Mouse (Mus musculus) gastrocnemius, postnatal 25 days (tissue): Measurements from ENCODE around the gene Aaas. TPM values are rescaled to one million over a fixed set of nuclear protein-coding genes. Genes with fewer than 3 reads are reported as not detected.
A peak's percentile ranks its signal among the peaks of the same experiment; 100 is the strongest.

ENCODE experiments used
- DNase-seq: peaks from one replicate; pipeline ENCODE4 v3.0.0; 2022
- long read RNA-seq, 2 experiments: library from polyadenylated mRNA; stranded (forward); transcript quantifications; one replicate each; pipeline ENCODE4 v2.0.0; 2021
- total RNA-seq, 2 experiments: library from RNA; stranded (reverse); gene quantifications; 1 replicate in 1 of 2; 2 replicates in 1 of 2; pipeline ENCODE4 v1.2.3; 2021

Gene Aaas
- 1 to 10 TPM; 6.0 to 7.5 TPM for total RNA-seq
- long read RNA-seq, experiment 1, partial matches to known transcripts: 0 of 1 reads
- long read RNA-seq, experiment 1, other reads (novel, unspliced or antisense): 0 of 1 reads
- long read RNA-seq, experiment 2, partial matches to known transcripts: 1 of 4 reads
- long read RNA-seq, experiment 2, other reads (novel, unspliced or antisense): 0 of 4 reads

DNA sequence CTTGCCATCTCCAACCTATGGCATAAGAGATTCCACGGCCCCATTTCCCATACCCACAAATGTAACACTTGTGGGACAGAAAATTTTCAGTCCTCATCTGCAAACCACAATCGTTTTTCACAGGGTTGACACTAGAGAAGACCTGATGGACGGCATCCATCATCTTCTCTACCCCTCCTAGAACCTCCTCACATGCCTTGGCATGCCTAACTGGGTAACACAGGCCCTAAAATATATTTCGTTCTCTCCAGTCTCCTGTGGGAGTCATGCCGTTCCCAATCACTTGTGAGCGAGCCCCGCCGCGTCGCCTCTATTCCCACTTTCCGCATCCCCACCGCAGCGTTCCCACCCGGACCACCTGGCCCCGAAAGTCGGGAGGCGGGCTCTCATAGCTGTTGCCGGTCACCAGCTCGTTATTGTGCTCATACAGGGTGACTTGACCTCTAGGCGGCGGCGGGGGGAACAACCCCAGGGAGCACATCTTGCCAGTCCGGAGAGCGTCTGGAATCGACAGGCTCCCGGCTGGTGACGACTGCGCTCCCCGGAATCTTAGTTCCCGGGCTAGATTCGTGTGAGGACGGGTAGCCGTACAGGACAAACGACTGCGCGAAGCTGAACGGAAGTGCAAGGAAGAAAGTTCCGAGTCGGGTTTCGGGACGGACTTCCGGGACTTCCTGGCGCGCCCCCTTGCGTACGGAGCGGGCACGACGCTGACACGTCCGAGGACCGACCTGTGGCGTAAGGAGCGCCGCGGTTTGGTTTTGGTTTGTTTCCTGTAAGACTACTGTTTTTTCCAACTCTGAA is at the start of gene Aaas:
Gene Aaas (minus strand): TSS at position 634 of the 804 bp plus-strand sequence.
- peak; percentile 92 for DNase-seq

DNA sequence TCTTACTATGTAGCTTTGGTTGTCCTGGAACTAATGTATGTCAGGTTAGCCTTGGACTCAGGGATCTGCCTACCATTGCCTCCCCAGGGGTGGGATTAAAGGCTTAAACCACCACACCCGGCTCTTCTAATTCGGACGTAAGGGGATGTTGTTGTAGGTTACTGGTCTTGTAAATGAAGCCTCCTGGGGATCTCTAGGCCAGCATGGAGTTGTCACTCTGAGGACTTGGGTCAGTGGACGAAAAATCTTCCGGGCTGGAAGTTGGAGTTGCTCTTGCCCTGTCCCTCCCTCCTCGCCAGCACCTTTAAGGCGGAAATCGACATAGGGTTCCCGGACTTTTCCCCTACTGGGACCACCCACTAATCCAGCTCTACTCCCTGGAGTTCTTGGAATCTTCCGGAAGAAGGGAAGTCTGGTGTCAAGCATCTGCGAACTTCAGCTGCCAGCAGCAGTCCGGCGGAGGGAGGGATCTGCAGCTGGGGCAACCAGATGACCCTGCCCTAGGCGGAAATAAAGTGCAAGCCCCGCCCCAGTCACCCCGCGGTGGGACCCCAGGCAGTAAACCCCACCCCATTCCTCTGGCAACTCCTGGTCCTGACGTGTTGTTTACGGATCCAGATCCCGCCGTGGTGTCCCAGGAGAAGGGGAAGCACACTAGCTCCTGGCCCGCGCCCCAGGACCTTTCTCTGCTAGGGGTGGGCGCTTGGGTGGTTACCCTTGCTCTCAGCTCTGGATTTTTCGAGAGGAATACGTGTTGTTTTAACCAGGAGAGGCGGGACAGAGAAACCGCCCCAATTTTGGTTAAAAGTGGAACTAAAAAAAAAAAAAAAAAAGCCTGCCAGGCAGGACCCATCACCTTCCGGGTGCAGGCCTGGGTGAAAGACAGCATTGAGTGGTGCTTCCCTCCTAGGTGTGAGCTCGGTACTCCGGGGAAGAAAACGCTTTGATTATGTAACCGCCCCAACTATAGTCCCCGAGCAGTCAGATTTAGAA is 49.0 kb upstream of the Aaas start:
- DNase-seq: peak; percentile 97

DNA sequence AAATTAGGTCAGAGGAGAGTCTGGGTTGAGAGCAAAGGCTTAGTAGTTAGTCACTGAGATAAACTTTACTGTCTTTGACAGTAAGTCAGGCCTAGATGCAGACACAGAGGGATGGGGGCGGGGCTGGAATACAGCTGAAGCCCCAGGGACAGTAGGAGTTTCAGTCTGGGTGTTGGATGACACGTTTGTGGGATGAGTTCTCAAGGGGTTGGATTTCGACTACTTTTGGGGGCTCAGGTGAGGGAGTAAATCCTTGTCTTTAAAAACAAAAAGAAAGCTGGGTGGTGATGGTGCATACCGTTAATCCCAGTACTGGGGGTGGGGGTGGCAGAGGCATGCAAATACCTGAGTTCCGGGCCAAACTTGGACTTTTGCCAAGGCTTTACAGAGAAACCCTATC is 48.1 kb upstream of the Aaas start:
- no peak for DNase-seq

DNA sequence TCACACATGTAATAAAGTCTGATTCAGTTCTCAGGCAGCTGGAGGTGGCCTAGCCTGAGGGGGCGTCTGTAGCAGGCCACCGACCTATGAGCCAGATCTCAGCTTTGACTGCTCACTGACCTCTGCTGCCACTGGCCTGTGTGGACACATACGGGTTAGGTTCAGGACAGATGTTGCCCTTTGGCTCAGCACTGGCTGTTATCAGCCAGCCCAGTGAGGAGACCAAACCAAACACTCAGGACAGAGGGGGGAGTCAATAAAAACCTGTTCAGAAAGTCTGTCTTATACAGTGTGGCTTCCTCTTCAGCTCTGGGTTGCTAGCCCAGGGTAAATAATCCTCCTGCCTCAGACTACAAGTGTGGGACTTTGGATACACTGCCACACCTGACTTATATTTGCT is 44.5 kb upstream of the Aaas start:
- peak; percentile 21 for DNase-seq

DNA sequence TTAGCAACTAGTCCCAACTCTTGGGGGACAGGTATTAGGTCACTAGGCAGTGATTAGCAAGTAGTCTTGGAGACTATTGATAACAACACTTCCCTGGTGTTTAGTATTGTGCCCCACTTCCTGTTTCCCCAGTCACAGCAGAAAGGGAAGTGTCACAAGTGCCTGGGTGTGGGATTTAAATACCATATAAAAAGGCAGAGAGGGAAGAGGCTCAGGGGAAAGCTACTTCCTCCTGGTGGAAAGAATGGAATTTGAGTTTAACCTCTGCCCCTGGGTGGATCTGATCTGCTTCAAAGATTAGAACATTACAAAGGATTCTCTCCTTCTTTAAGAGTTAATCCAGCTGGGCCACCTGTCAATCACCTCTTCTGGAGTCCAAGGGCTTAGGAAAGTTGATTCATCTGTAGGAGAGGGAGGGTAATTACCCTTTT is 43.0 kb upstream of the Aaas start:
- DNase-seq: no peak

DNA sequence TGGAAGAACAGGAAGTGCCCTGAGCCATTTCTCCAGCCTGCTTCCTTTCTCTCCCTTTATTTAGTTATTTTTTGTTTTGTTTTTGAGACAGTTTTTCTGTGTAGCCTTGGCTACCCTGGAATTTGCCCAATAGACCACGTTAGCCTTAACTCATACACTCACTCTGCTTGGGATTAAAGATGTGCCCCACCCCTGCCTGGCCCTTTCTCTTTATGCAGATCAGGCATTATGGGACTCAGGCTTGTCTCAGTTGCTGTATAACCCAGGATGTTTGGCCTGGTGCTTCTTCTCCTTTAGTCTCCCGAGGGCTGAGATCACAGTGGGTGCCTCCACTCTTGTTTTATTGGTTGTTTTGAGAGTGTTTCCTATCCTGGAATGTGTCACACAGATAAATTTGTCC is 41.9 kb upstream of the Aaas start:
- no peak for DNase-seq

DNA sequence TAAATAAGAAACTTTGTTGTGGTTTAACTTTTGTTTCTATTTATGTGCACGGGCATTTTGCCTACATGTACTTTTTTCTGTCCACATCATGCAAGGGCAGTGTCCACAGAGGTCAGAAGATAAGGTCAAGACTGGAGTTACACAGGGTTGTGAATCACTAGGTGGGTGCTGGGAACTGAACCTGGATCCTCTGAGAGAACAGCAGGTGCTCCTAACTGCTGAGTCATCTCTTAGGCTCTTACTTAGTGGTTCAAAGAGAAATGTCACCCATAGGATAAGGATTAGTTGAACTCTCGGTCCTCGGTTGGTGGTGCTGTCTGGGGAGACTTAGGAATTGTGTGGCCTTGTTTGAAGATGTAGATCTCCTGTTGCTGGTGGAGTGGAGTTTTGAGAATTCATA is 38.4 kb upstream of the Aaas start:
- no peak for DNase-seq

DNA sequence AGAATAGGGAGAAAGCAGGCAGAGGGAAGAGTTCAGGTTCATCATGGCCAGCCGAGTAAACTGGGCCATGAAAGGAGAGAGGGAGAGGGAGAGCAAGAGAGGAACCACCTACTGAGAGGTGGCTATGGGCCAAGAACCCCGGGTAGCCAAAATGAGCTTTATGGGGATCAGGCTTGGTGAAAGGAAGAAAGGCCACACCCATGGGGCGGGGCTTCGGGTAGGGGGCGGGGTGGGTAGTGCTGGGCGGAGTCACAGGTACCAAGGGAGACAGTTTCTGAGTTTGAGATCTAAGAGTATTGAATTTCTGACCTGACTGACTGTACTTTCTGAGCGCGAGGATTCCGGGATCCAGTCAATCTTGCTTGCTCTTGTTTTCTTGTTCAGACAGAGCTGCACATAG is 36.1 kb upstream of the Aaas start:
- DNase-seq: no peak

DNA sequence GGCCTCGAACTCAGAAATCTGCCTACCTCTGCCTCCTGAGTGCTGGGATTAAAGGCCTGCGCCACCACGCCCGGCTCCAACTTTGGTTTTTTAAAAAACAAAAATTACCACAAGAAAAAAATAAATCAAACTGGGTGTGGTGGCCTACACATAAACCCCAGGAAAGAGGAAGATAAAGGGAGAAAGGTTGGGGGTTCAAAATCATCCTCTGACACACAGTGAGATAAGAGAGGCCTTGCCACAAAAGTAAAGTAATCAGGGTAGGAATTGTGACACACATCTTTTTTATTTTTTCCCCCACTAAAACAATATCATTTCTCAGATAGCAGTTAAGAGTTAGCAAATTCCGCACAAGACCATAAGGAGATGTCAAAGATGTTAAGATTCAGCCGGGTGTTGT is 33.1 kb upstream of the Aaas start:
- DNase-seq: no peak

DNA sequence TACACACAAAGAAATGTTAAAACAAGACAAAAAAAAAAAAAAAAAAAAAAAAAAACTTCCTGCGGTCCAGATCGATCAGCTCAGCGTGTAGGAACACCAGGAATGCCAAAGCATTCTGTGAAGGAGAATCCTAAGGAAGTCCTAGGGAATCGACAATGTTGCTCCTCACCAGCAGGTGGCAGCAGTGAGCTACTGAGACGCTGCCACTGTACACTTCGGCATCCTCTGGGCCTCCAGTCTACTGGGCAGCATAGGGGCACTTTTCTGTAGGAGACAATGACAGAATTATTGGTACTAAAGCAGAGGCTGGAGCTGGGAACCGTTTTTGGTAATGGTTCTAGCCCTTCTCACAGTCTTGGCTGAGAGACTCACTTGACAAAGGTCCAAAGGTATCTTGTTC is 31.0 kb upstream of the Aaas start:
- peak; percentile 70 for DNase-seq

DNA sequence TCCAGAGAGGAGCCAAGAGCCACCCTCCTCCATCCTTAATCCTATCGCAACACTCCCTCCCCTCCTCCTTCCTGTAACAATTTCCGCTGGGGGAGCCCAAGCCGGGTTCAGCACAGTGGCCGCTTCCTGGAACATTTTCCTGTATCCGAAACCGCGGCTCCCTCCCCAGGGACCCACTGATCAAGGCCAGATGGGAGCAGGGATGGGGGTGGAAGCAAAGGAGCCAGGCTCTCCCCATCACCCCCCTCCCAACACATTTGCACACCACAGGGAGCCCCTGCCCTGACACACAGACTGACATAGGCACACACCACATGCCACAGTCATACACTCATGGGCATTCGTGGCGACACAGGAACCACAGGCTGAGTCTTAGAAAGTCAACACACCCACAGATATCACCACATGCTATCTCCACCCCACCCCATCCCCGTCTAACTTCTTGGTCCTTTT is 27.3 kb upstream of the Aaas start:
- DNase-seq: peak; percentile 80

DNA sequence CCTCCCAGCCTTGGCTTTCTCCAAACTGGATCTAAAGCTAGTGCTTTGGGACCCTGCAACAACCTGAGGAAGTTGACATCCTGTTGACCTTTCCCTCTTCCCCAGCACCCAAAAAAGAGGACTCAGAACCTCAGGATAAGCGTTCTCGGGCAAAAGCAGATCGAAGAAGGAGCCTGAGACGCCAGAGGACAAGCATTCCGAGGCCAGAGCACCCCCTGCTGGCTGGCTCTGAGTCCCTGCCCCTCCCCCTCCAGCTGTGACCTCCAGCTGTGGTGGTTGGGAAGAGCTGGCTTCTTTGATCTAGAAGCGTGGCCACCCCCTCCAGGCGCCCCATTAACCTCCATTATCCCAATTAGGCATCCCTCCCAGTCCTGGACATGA is 26.6 kb upstream of the Aaas start:
- peak; percentile 85 for DNase-seq

DNA sequence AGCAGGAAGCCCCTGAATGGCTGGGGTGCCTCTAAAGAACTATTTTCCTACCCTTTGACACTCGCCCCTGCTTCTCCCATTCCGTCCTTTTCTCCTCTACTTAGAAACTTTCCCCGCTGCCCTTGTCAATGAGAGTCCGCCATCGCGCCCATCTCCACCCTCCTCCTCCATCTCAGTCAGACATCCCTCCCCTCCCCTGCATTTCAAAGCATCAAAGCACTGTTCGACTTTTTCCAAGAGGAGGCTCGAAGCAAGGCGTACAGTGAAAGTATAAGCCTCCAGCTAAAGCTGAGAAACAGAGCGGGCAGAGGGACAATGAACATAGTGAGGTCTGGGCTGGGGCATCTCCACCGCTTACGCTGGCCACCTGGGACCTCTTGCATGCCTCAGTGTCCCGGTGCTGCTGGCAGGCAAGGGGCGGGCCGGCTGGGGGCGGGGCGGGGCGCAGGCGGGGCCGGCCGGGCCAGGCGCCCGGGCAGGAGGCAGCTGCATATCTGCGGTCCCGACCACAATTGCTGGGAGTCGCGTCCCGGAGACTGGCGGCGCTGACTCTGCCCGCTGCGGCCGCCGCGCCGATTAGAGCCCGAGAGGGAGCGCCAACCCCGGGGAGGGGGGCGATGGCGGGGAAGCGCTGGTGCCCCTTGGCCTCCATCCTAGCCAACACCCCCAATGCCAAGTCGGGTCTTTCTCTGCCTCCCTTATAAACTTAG is 26.0 kb upstream of the Aaas start:
- DNase-seq: peak; percentile 68

DNA sequence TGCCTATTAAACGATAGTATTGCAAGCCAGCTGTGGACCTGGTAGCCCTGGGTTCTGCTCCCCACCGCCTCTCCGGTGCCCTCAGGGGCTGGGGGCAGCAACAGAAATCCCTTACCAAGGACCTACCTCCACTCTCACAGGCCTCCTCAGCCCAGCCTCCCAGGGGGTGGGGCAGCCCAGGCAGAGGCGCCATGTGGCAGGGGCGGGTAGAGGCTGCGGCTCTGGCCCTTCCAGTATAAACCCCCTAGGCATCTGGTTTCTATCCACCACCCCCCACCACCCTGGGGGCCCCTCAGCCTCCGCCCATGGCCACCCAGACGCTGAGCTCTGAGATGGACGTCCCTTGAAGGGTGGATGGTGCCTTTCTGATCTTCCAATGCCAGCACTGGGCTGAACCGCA is 20.2 kb upstream of the Aaas start:
- no peak for DNase-seq

DNA sequence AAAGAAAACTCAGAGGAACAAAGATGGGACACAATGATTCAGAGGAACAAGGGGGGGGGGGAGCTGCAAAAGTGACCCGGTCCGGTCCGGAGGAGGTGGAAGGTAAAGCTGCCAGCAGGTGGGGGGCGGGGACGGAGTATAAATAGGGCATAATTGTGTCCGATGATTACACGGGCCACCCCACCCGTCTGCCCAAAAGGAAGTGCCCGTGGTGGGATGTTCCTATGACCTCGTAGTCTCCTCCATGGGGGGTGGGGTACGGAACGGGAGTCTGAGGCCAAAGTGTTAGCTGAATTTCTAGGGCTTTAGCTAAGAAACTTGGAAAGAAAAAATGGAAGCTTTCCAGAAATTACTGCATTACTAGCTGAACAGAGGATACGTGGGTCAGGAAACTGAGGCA is 19.4 kb upstream of the Aaas start:
- DNase-seq: no peak

DNA sequence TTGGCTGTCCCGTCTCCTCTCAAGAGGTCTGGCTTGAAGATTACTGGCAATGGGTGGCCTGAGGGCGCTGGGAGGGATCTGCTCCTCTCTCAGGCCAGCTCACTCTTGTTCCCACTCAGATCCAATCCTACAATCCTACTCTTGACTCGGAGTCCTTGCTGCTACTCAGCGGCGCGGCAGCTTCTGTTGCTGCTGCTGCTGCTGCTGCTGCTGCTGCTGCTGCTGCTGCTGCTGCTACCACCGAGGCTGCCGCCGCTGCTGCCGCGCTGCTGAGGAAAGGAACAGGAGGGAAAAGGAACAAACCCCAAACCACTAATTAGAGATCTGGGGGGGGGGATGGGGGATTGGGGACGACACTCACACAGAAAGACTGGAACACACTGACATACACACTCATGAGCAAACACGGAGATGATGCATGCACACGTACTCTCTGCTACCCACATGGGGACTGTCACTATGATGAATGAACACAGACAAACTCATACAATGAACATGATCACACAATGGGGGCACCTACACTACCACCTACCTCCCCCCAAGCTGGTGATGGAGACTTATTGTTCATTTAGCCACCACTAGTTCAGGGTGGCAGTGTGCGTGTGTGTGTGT is 16.3 kb upstream of the Aaas start, which contains the start of gene Sp7:
Gene Sp7 (minus strand): TSS at position 450 of the 612 bp plus-strand sequence.
- DNase-seq: no peak

DNA sequence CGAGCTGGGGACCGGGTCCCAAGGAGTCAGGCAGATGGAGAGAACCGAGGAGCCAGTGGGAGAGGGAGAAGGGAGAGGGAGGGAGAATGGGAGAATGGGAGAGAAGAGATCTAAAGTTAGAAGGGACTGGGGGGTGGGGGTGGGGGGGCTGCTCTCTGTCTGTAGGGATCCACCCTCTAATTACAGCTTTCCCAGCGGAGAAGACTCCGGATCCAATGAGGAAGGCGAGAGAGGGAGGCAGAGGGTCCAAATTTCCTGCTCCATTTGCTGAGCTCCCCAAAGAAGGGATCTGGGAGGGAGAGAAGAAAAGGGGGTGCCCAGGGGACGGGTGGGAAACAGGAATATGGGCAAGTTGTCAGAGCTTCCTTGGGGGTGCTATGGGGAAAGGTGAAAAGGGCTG is 15.7 kb upstream of the Aaas start:
- no peak for DNase-seq

DNA sequence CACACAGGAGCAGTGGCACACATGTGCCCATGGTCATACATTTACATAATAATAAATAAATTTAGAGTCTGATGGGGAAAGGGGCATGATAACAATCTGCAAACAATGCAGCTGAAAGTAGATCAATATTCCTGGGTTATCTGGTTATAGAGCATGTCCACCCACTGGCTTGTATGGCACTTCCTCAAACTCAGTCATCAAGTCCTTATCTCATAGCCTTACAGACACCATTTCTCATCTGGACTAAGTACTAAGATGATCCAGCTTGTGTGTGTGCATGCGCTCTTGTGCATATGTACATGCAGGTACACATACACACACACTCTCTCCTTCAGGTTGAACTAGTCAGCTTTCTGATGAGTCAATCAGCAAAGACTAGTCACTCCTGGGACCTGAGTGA is 14.1 kb upstream of the Aaas start:
- DNase-seq: no peak

DNA sequence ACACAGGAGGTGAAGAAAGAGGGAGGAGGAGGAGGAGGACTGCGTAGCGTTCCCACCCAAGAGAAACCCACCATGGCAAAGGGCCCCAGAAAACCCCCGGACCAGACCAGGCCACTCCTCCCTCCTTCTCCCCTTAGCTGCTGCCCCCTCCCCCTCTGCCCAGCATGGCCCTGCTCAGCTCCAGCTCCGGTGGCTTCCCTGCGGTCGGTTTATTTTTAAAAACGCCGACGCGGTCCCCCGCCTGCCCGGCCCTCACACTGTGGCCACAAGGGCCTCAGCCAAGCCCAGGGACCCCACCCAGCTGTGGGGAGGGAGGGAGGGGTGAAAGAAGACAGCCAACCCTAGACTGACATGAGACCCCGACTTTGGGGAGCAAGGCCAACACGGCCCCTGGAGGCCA is 12.1 kb upstream of the Aaas start:
- DNase-seq: no peak

DNA sequence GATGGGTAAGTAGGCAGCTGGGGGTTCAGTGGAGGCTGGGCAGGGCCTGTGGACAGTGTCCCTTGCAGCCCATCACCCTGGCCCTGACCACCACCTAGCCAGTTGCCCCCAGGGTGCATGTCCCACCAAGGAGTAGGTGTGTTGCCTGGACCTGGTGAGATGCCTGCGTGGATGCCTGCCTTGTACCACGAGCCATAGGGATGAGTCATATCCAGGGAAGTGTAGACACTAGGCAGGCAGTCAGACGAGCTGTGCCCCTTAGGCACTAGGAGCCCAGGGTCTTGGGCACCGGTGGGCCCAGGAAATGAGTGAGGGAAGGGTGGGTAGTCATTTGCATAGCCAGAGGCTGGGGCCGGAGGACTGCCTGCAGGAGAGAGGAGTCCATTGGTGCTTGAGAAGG is 8.3 kb upstream of the Aaas start:
- DNase-seq: no peak

DNA sequence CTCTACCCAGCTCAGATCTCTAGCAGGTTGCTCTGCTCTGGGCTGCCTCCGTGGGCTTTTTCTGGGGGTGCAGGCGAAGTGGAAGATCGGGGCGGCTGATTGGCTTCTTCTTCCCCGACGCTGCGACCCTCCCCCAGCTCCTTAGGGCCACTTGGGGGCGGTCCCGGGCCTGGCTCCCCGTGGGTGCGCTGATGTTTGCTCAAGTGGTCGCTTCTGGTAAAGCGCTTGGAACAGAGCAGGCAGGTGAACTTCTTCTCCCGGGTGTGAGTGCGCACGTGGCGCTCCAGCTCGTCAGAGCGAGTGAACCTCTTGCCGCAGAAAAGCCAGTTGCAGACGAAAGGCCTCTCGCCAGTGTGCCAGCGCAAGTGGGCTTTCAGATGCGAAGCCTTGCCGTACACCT is 7.6 kb upstream of the Aaas start:
- DNase-seq: no peak
